ENCODE assay signal across 16 mouse cellular contexts in genomic region chr10:28097637-28098036, GRCm38 (mm10). TPM values are rescaled to one million over a fixed set of nuclear protein-coding genes. Genes with fewer than 3 reads are reported as not detected.
DNase-seq lines count a peak whose midpoint lies in the region; ATAC-seq and TF ChIP-seq lines count a peak whose summit lies in the region.
"Had no signal": no experiment of that assay in that cellular context is flagged by ENCODE, and none has a peak within 500 bp of the region (broad histone marks: within the 10 kb centered on the region; RNA-seq: fewer than 3 reads in every experiment).

No protein-coding gene starts in this region.

- no peak for TF ChIP-seq CTCF in cortical plate, adult 2 months (IDR thresholded peaks at IDR 0.05; ENCODE audit: extremely low read depth, insufficient read depth, low read length)
- no peak for TF ChIP-seq CTCF in lung, postnatal 0 days (IDR thresholded peaks at IDR 0.05)

- H3K4me2 ChIP-seq in lung, postnatal 0 days (replicated peaks; ENCODE audit: low read depth, low read length), result peak overlapping the region; percentile 15; the same call in 1 of the 2 replicates
- H3K4me2 ChIP-seq: heart, embryonic 15.5 days; midbrain, embryonic 15.5 days had no signal

- no peak for TF ChIP-seq EP300 in lung, postnatal 0 days (IDR thresholded peaks at IDR 0.05)

- TF ChIP-seq POLR2A in cortical plate, adult 2 months (IDR thresholded peaks at IDR 0.05; ENCODE audit: extremely low read depth, insufficient read depth, low read length), result no peak

- H3K4me3 ChIP-seq in cortical plate, adult 2 months (ENCODE audit: insufficient read depth, low read length), result peak overlapping the region; percentile 31
- H3K4me3 ChIP-seq in lung, postnatal 0 days (ENCODE audit: low read depth, low read length), result no peak overlapping the region
- H3K4me3 ChIP-seq: heart, embryonic 15.5 days; midbrain, embryonic 15.5 days had no signal

- H3K9ac ChIP-seq in lung, postnatal 0 days (replicated peaks; ENCODE audit: low read depth), result no peak overlapping the region
- H3K9ac ChIP-seq: heart, embryonic 15.5 days; midbrain, embryonic 15.5 days had no signal

- H3K4me1 ChIP-seq in cortical plate, adult 2 months (ENCODE audit: control insufficient read depth, insufficient read depth, low read length), result no peaks in the 10 kb centered on the region
- no peaks in the 10 kb centered on the region for H3K4me1 ChIP-seq in lung, postnatal 0 days (ENCODE audit: insufficient read depth, low read depth, low read length)
- H3K4me1 ChIP-seq: heart, embryonic 15.5 days had no signal

- H3K27me3 ChIP-seq in lung, postnatal 0 days (replicated peaks; ENCODE audit: insufficient read depth, low read length), result no peaks in the 10 kb centered on the region
- H3K27me3 ChIP-seq: heart, embryonic 15.5 days; midbrain, embryonic 15.5 days had no signal

- peak; percentile 47 for ATAC-seq in frontal cortex, adult (ENCODE audit: low TSS enrichment)
- ATAC-seq in lung, postnatal 0 days, result peak; percentile 28; the same call in 1 of the 2 replicates
- no peak for ATAC-seq in erythroblast, adult 5-6 weeks (replicated peaks; ENCODE audit: low FRiP score, poor library complexity, severe bottlenecking)
- ATAC-seq: midbrain, embryonic 15.5 days had no signal

- H3K9me3 ChIP-seq in lung, postnatal 0 days (ENCODE audit: low read length), result no peaks in the 10 kb centered on the region
- H3K9me3 ChIP-seq: G1E; heart, embryonic 15.5 days; midbrain, embryonic 15.5 days had no signal

- no peak overlapping the region for H3K27ac ChIP-seq in cortical plate, adult 2 months (ENCODE audit: insufficient read depth, low read length)
- no peak overlapping the region for H3K27ac ChIP-seq in lung, postnatal 0 days (ENCODE audit: low read length)
- H3K27ac ChIP-seq: heart, embryonic 15.5 days; midbrain, embryonic 15.5 days had no signal

- DNase-seq in frontal cortex, postnatal 36 days (ENCODE audit: low spot score in 2 of 2), result no peak
- peak; percentile 13 to 34 for DNase-seq in layer of hippocampus, postnatal 10 days (ENCODE audit: low spot score in 2 of 2)
- DNase-seq in layer of hippocampus, adult 11-12 months (ENCODE audit: low spot score), result no peak
- DNase-seq in lung, postnatal 0 days (ENCODE audit: low spot score), result peak; percentile 45
- no peak for DNase-seq in adrenal gland, postnatal 25 days
- DNase-seq: adrenal gland, postnatal 14 days; embryo, embryonic 11 days; gastrocnemius, postnatal 36 days; right cerebral cortex, adult 18-20 months; thymus, postnatal 36 days had no signal

- H3K36me3 ChIP-seq in lung, postnatal 0 days (ENCODE audit: insufficient read depth, low read length), result no peaks in the 10 kb centered on the region
- H3K36me3 ChIP-seq: G1E; heart, embryonic 15.5 days; midbrain, embryonic 15.5 days had no signal

- 10% methylated on average over 7 of the region's 7 CpGs for WGBS in lung, postnatal 0 days

RNA-seq across cellular contexts. Expression of gene Ptprk, which starts 23.0 kb away (rescaled TPM):
- total RNA-seq in layer of hippocampus, postnatal 10 days (2021), result 10 to 100 TPM; 53.6 to 56.5 TPM
- 45.0 and 45.3 TPM in 2 replicates for polyA plus RNA-seq in cortical plate, adult 2 months (2012; rRNA removed)
- 31.1 and 36.2 TPM in 2 replicates for polyA plus RNA-seq in lung, postnatal 0 days (2015; fragmentation: Nextera tagmentation; extraction: Ambion mirVana)
- 20.9 and 22.6 TPM in 2 replicates for total RNA-seq in adrenal gland, postnatal 25 days (2021)
- total RNA-seq in erythroblast, adult 5-6 weeks (2015; ENCODE audit: low replicate concordance), result not detected in 2 replicates
- 0.70 TPM in 1 of 2 replicates, not detected in the other for total RNA-seq in erythroblast, adult 5-6 weeks (2017; ENCODE audit: low replicate concordance)

Comparison
In these comparisons a context has a peak if more than half of its experiments do, and no peak if none do; other contexts are left out.
1. DNase-seq: peak in layer of hippocampus, postnatal 10 days (2 of 2) and lung, postnatal 0 days (single experiment); none in frontal cortex, postnatal 36 days (0 of 2), layer of hippocampus, adult 11-12 months (single experiment) and adrenal gland, postnatal 25 days (single experiment).
2. RNA of gene Ptprk, which starts 23.0 kb away (total RNA-seq): 53.6 to 56.5 TPM in layer of hippocampus, postnatal 10 days and 20.9 to 22.6 TPM in adrenal gland, postnatal 25 days; 0.70 TPM in erythroblast, adult 5-6 weeks; every median in the first group is over 10 times any median in the second.